Mouse (Mus musculus) liver, embryonic 14.5 days (tissue): ENCODE results near the gene Speer4f1.

Source experiments
- CTCF ChIP-seq: IDR thresholded peaks from 2 replicates; pipeline ENCODE4 v1.5.1; 2016; ENCODE audit warnings: antibody characterized with exemption, low read depth, control low read depth
- EP300 ChIP-seq: IDR thresholded peaks from 2 replicates; pipeline ENCODE4 v1.6.1; 2016; ENCODE audit warnings: antibody characterized with exemption, low read depth

- no peak for TF ChIP-seq CTCF
- TF ChIP-seq EP300: no peak
Measured at GRCm38 (mm10) chr5:17454952-17455586, 20.8 kb upstream of the Speer4f1 start.
